Mouse (Mus musculus): ENCODE results near the gene Maco1.

- TF ChIP-seq TAL1 (IDR thresholded peaks at IDR 0.05; ENCODE audit: low read length) (no peak), GATA1 (IDR thresholded peaks at IDR 0.05; ENCODE audit: low read length) (no peak)
These were observed 80.1 kb downstream of the Maco1 start for GRCm38 (mm10) chr4:134772805-134773674.

Data from erythroblast, embryonic 14.5 days (primary cell).